Mouse (Mus musculus) stomach, embryonic 14.5 days (tissue): Measurements from ENCODE around the gene Arvcf. TPM values are rescaled to one million over a fixed set of nuclear protein-coding genes. Genes with fewer than 3 reads are reported as not detected.

Experiments
- ATAC-seq: fragments of 200-750 bp; cut with Nextera tagmentation; 2 replicates; pipeline ENCODE4 v1.8.0; 2017; ENCODE audit warnings: low read depth, moderate TSS enrichment; ENCODE audit not compliant: insufficient number of reproducible peaks, insufficient read depth, low FRiP score
- H3K27ac ChIP-seq: fragments of 300-500 bp; sonication (generic); 2 replicates; pipeline ENCODE4 v1.5.1; 2014; ENCODE audit warnings: mild to moderate bottlenecking, low read length, moderate library complexity, mixed read lengths
- H3K27me3 ChIP-seq: fragments of 300-500 bp; sonication (generic); 2 replicates; pipeline ENCODE4 v1.6.1; 2014; ENCODE audit warnings: low read length, control low read depth, mixed read lengths; ENCODE audit not compliant: control insufficient read depth, insufficient read depth
- H3K36me3 ChIP-seq: fragments of 300-500 bp; sonication (generic); 2 replicates; pipeline ENCODE4 v1.6.1; 2014; ENCODE audit warnings: mild to moderate bottlenecking, control low read depth, low read length, moderate library complexity, mixed read lengths; ENCODE audit not compliant: control insufficient read depth, insufficient read depth
- H3K4me1 ChIP-seq: fragments of 300-500 bp; sonication (generic); 2 replicates; pipeline ENCODE4 v1.6.1; 2014; ENCODE audit warnings: low read length, control low read depth, mixed read lengths; ENCODE audit not compliant: control insufficient read depth, insufficient read depth
- H3K4me2 ChIP-seq: fragments of 300-500 bp; sonication (generic); replicated peaks from 2 replicates; pipeline ENCODE4 v1.6.1; 2014; ENCODE audit warnings: low read depth, low read length, control low read depth
- H3K4me3 ChIP-seq: fragments of 300-500 bp; sonication (generic); 2 replicates; pipeline ENCODE4 v1.5.1; 2014; ENCODE audit warnings: low read depth, low read length, control low read depth
- H3K9ac ChIP-seq: fragments of 300-500 bp; sonication (generic); replicated peaks from 2 replicates; pipeline ENCODE4 v1.6.1; 2014; ENCODE audit warnings: low read depth, mild to moderate bottlenecking, control low read depth, low read length, moderate library complexity, mixed read lengths
- H3K9me3 ChIP-seq: fragments of 300-500 bp; sonication (generic); 2 replicates; pipeline ENCODE4 v1.6.1; 2016; ENCODE audit warnings: low read depth, low read length, control low read depth; ENCODE audit not compliant: control insufficient read depth
- WGBS: fragments of 180-500 bp; shearing (Covaris S2); extraction: QIAGEN DNeasy Blood & Tissue Kit; methylation state at CpG from one replicate; pipeline ENCODE4 v1.1.7; 2014; 5-methylcytosine and 5-hydroxymethylcytosine counted together
- polyA plus RNA-seq: library from polyadenylated mRNA; unstranded; fragments of >200 nt; fragmentation: Nextera tagmentation; extraction: Ambion mirVana; gene quantifications from 2 replicates; pipeline ENCODE4 v1.2.1, GENCODE M21; 2014

The Arvcf gene
- polyA plus RNA-seq, 1 experiment from 2014 or later, result 27.9 TPM

- peak; percentile 19; the same call in 1 of the 2 replicates for ATAC-seq
- peaks cover 34% of the 10 kb centered on the region; the same call in 1 of the 2 replicates for H3K36me3 ChIP-seq
- 82% methylated on average over 13 of the region's 13 CpGs for WGBS
- no peak overlapping the region for H3K4me3 ChIP-seq
- no peaks in the 10 kb centered on the region for H3K27me3 ChIP-seq
- no peaks in the 10 kb centered on the region for H3K9me3 ChIP-seq
- H3K9ac ChIP-seq, result no peak overlapping the region
- H3K27ac ChIP-seq, result no peak overlapping the region
- no peak overlapping the region for H3K4me2 ChIP-seq
- peaks cover 3% of the 10 kb centered on the region for H3K4me1 ChIP-seq
Observed at GRCm38 (mm10) chr16:18411026-18411649, 63.2 kb downstream of the Arvcf start.

GRCm38 (mm10) chr16:18411802-18412476, 64.0 kb downstream of the Arvcf start:
- no peak overlapping the region for H3K9ac ChIP-seq
- no peaks in the 10 kb centered on the region for H3K27me3 ChIP-seq
- peaks cover 11% of the 10 kb centered on the region for H3K4me1 ChIP-seq
- WGBS, result 82% methylated on average over 12 of the region's 12 CpGs
- ATAC-seq, result no peak
- no peak overlapping the region for H3K27ac ChIP-seq
- H3K36me3 ChIP-seq, result peaks cover 32% of the 10 kb centered on the region; the same call in 1 of the 2 replicates
- no peaks in the 10 kb centered on the region for H3K9me3 ChIP-seq
- no peak overlapping the region for H3K4me2 ChIP-seq
- no peak overlapping the region for H3K4me3 ChIP-seq

GRCm38 (mm10) chr16:18413032-18413816, 65.2 kb downstream of the Arvcf start:
- peaks cover 25% of the 10 kb centered on the region; the same call in 1 of the 2 replicates for H3K36me3 ChIP-seq
- H3K4me1 ChIP-seq, result peaks cover 11% of the 10 kb centered on the region
- H3K9ac ChIP-seq, result no peak overlapping the region
- 83% methylated on average over 7 of the region's 7 CpGs for WGBS
- no peak overlapping the region for H3K27ac ChIP-seq
- H3K27me3 ChIP-seq, result no peaks in the 10 kb centered on the region
- H3K4me2 ChIP-seq, result no peak overlapping the region
- no peak overlapping the region for H3K4me3 ChIP-seq
- no peak for ATAC-seq
- no peaks in the 10 kb centered on the region for H3K9me3 ChIP-seq

GRCm38 (mm10) chr16:18416094-18416761, 68.2 kb downstream of the Arvcf start:
- Histone ChIP-seq H3K9me3 (no peaks in the 10 kb centered on the region), H3K27ac (peak overlapping the region; percentile 78), H3K4me2 (0 out of 2 replicates have a peak overlapping the region, but pooled peaks have one; percentile 20), H3K9ac (no peak overlapping the region), H3K36me3 (peaks cover 19% of the 10 kb centered on the region; the same call in 1 of the 2 replicates), H3K27me3 (no peaks in the 10 kb centered on the region), H3K4me1 (peaks cover 11% of the 10 kb centered on the region), H3K4me3 (no peak overlapping the region)
- WGBS, result 23% methylated on average over 18 of the region's 18 CpGs
- peak; percentile 42; the same call in 1 of the 2 replicates for ATAC-seq

GRCm38 (mm10) chr16:18416837-18417236, 68.9 kb downstream of the Arvcf start:
- Histone ChIP-seq H3K4me1 (peaks cover 11% of the 10 kb centered on the region), H3K36me3 (peaks cover 13% of the 10 kb centered on the region; the same call in 1 of the 2 replicates), H3K27me3 (no peaks in the 10 kb centered on the region), H3K4me3 (no peak overlapping the region), H3K9ac (no peak overlapping the region), H3K4me2 (no peak overlapping the region), H3K9me3 (no peaks in the 10 kb centered on the region), H3K27ac (peak overlapping the region; percentile 78)
- WGBS, result 68% methylated on average over 3 of the region's 3 CpGs
- ATAC-seq, result peak; percentile 7; the same call in 1 of the 2 replicates

- Histone ChIP-seq H3K4me2 (no peak overlapping the region), H3K36me3 (peaks cover 13% of the 10 kb centered on the region; the same call in 1 of the 2 replicates), H3K9ac (no peak overlapping the region), H3K27me3 (no peaks in the 10 kb centered on the region), H3K27ac (no peak overlapping the region), H3K9me3 (no peaks in the 10 kb centered on the region), H3K4me3 (no peak overlapping the region), H3K4me1 (peaks cover 11% of the 10 kb centered on the region)
- no peak for ATAC-seq
- 89% methylated on average over 5 of the region's 5 CpGs for WGBS
Observed at GRCm38 (mm10) chr16:18417491-18417890, 69.5 kb downstream of the Arvcf start.

- ATAC-seq, result no peak
- H3K36me3 ChIP-seq, result peaks cover 11% of the 10 kb centered on the region; the same call in 1 of the 2 replicates
- no peak overlapping the region for H3K9ac ChIP-seq
- no peak overlapping the region for H3K27ac ChIP-seq
- no peaks in the 10 kb centered on the region for H3K27me3 ChIP-seq
- H3K4me1 ChIP-seq, result peaks cover 13% of the 10 kb centered on the region
- no peak overlapping the region for H3K4me2 ChIP-seq
- no peaks in the 10 kb centered on the region for H3K9me3 ChIP-seq
- H3K4me3 ChIP-seq, result no peak overlapping the region
- 81% methylated on average over 4 of the region's 4 CpGs for WGBS
Observed at GRCm38 (mm10) chr16:18418756-18419602, 71.0 kb downstream of the Arvcf start.
